Mouse (Mus musculus) heart, embryonic 10.5 days (tissue): Measurements from ENCODE around the gene Gm45713. TPM values are rescaled to one million over a fixed set of nuclear protein-coding genes. Genes with fewer than 3 reads are reported as not detected.

ENCODE experiments used
- DNase-seq: peaks from one replicate; pipeline ENCODE4 v3.0.0-alpha.2; 2017; ENCODE audit warnings: low spot score
- H3K27ac ChIP-seq: fragments of 300-500 bp; sonication (generic); 2 replicates; pipeline ENCODE4 v1.5.1; 2016; ENCODE audit warnings: mild to moderate bottlenecking
- H3K27me3 ChIP-seq: fragments of 300-500 bp; sonication (generic); 2 replicates; pipeline ENCODE4 v1.6.1; 2016; ENCODE audit warnings: mild to moderate bottlenecking; ENCODE audit not compliant: poor library complexity, insufficient read depth, severe bottlenecking
- H3K36me3 ChIP-seq: fragments of 300-500 bp; sonication (generic); 2 replicates; pipeline ENCODE4 v1.6.1; 2016; ENCODE audit warnings: mild to moderate bottlenecking, moderate library complexity
- H3K4me1 ChIP-seq: fragments of 300-500 bp; sonication (generic); 2 replicates; pipeline ENCODE4 v1.6.1; 2016; ENCODE audit warnings: mild to moderate bottlenecking
- H3K4me3 ChIP-seq: fragments of 300-500 bp; sonication (generic); 2 replicates; pipeline ENCODE4 v1.5.1; 2016; ENCODE audit warnings: mild to moderate bottlenecking, moderate library complexity
- H3K9me3 ChIP-seq: fragments of 300-500 bp; sonication (generic); 2 replicates; pipeline ENCODE4 v1.6.1; 2016; ENCODE audit warnings: mild to moderate bottlenecking, moderate library complexity
- WGBS: fragments of 180-500 bp; shearing (Covaris S2); methylation state at CpG from one replicate; pipeline ENCODE4 v1.1.7; 2016; 5-methylcytosine and 5-hydroxymethylcytosine counted together
- polyA plus RNA-seq: library from polyadenylated mRNA; unstranded; fragments of >200 nt; fragmentation: Nextera tagmentation; extraction: Ambion mirVana; gene quantifications from 2 replicates; pipeline ENCODE4 v1.2.1, GENCODE M21; 2016

Gm45713 gene
- polyA plus RNA-seq, 1 experiment from 2014 or later = 0.58 TPM

GRCm38 (mm10) chr7:45093516-45093905 lies 42.5 kb downstream of the Gm45713 start:
- peaks cover 9% of the 10 kb centered on the region for H3K36me3 ChIP-seq
- no peaks in the 10 kb centered on the region for H3K9me3 ChIP-seq
- 32% methylated on average over 18 of the region's 18 CpGs for WGBS
- no peak overlapping the region for H3K4me3 ChIP-seq
- no peaks in the 10 kb centered on the region for H3K27me3 ChIP-seq
- peak overlapping the region; percentile 74 for H3K27ac ChIP-seq
- peak; percentile 80 for DNase-seq
- peaks cover 36% of the 10 kb centered on the region for H3K4me1 ChIP-seq

GRCm38 (mm10) chr7:45092828-45093515 lies 43.1 kb downstream of the Gm45713 start:
- DNase-seq = peak; percentile 78
- H3K4me3 ChIP-seq = no peak overlapping the region
- H3K4me1 ChIP-seq = peaks cover 36% of the 10 kb centered on the region
- no peaks in the 10 kb centered on the region for H3K9me3 ChIP-seq
- no peaks in the 10 kb centered on the region for H3K27me3 ChIP-seq
- WGBS = 59% methylated on average over 12 of the region's 12 CpGs
- H3K27ac ChIP-seq = peak overlapping the region; percentile 74
- H3K36me3 ChIP-seq = peaks cover 15% of the 10 kb centered on the region

- Histone ChIP-seq H3K36me3 (peaks cover 24% of the 10 kb centered on the region), H3K4me3 (peak within 1 kb of the TSS; percentile 72), H3K4me1 (peaks cover 36% of the 10 kb centered on the region), H3K27me3 (no peaks in the 10 kb centered on the region), H3K27ac (peak within 1 kb of the TSS; percentile 94), H3K9me3 (no peaks in the 10 kb centered on the region)
- under 1% methylated on average over 16 of the region's 16 CpGs for WGBS
- DNase-seq = peak; percentile 99
Observed at GRCm38 (mm10) chr7:45092048-45092447, 44.0 kb downstream of the Gm45713 start, which contains the start of gene Rcn3. TSS of gene Rcn3 (minus strand) at chr7:45092221.

- DNase-seq = peak; percentile 83
- 0 out of 2 replicates have a peak, but pooled peaks cover 2% of the 10 kb centered on the region for H3K9me3 ChIP-seq
- 10% methylated on average over 35 of the region's 35 CpGs for WGBS
- H3K36me3 ChIP-seq = peaks cover 31% of the 10 kb centered on the region
- H3K27ac ChIP-seq = peak overlapping the region; percentile 94
- peak overlapping the region; percentile 72 for H3K4me3 ChIP-seq
- H3K27me3 ChIP-seq = no peaks in the 10 kb centered on the region
- peaks cover 36% of the 10 kb centered on the region for H3K4me1 ChIP-seq
Observed at GRCm38 (mm10) chr7:45091001-45091990, 44.7 kb downstream of the Gm45713 start.

GRCm38 (mm10) chr7:45090251-45090977 lies 45.6 kb downstream of the Gm45713 start:
- 81% methylated on average over 13 of the region's 13 CpGs for WGBS
- 0 out of 2 replicates have a peak, but pooled peaks cover 2% of the 10 kb centered on the region for H3K9me3 ChIP-seq
- H3K4me3 ChIP-seq = peak overlapping the region; percentile 72
- H3K4me1 ChIP-seq = peaks cover 35% of the 10 kb centered on the region
- H3K27ac ChIP-seq = peak overlapping the region; percentile 94
- peaks cover 40% of the 10 kb centered on the region for H3K36me3 ChIP-seq
- no peak for DNase-seq
- H3K27me3 ChIP-seq = no peaks in the 10 kb centered on the region

- Histone ChIP-seq H3K27ac (no peak overlapping the region), H3K4me1 (peaks cover 24% of the 10 kb centered on the region), H3K27me3 (no peaks in the 10 kb centered on the region), H3K36me3 (peaks cover 57% of the 10 kb centered on the region), H3K4me3 (no peak overlapping the region), H3K9me3 (0 out of 2 replicates have a peak, but pooled peaks cover 2% of the 10 kb centered on the region)
- 86% methylated on average over 17 of the region's 17 CpGs for WGBS
- DNase-seq = no peak
Observed at GRCm38 (mm10) chr7:45088597-45088996, 47.4 kb downstream of the Gm45713 start.

GRCm38 (mm10) chr7:45086084-45086483 lies 49.9 kb downstream of the Gm45713 start:
- H3K4me1 ChIP-seq = peaks cover 20% of the 10 kb centered on the region
- H3K36me3 ChIP-seq = peaks cover 76% of the 10 kb centered on the region
- DNase-seq = peak; percentile 75
- no peaks in the 10 kb centered on the region for H3K27me3 ChIP-seq
- 79% methylated on average over 4 of the region's 4 CpGs for WGBS
- H3K4me3 ChIP-seq = no peak overlapping the region
- 0 out of 2 replicates have a peak, but pooled peaks cover 2% of the 10 kb centered on the region for H3K9me3 ChIP-seq
- H3K27ac ChIP-seq = no peak overlapping the region

- Histone ChIP-seq H3K4me3 (no peak overlapping the region; the same call in 1 of the 2 replicates), H3K27me3 (no peaks in the 10 kb centered on the region), H3K27ac (0 out of 2 replicates have a peak overlapping the region, but pooled peaks have one; percentile 12), H3K4me1 (peaks cover 11% of the 10 kb centered on the region), H3K9me3 (0 out of 2 replicates have a peak, but pooled peaks cover 2% of the 10 kb centered on the region), H3K36me3 (peaks cover 70% of the 10 kb centered on the region)
- 87% methylated on average over 22 of the region's 22 CpGs for WGBS
- DNase-seq = no peak
Observed at GRCm38 (mm10) chr7:45083300-45083890, 52.6 kb downstream of the Gm45713 start.

- Histone ChIP-seq H3K36me3 (peaks cover 65% of the 10 kb centered on the region), H3K27ac (0 out of 2 replicates have a peak overlapping the region, but pooled peaks have one; percentile 12), H3K27me3 (no peaks in the 10 kb centered on the region), H3K4me1 (peaks cover 11% of the 10 kb centered on the region), H3K4me3 (no peak overlapping the region), H3K9me3 (0 out of 2 replicates have a peak, but pooled peaks cover 2% of the 10 kb centered on the region)
- DNase-seq = no peak
- 65% methylated on average over 25 of the region's 25 CpGs for WGBS
Observed at GRCm38 (mm10) chr7:45082401-45083299, 53.4 kb downstream of the Gm45713 start.

- peaks cover 65% of the 10 kb centered on the region for H3K36me3 ChIP-seq
- no peak overlapping the region; the same call in 1 of the 2 replicates for H3K4me3 ChIP-seq
- no peak for DNase-seq
- H3K27me3 ChIP-seq = no peaks in the 10 kb centered on the region
- no peaks in the 10 kb centered on the region for H3K9me3 ChIP-seq
- H3K4me1 ChIP-seq = peaks cover 16% of the 10 kb centered on the region
- H3K27ac ChIP-seq = 0 out of 2 replicates have a peak overlapping the region, but pooled peaks have one; percentile 6
- WGBS = 52% methylated on average over 5 of the region's 5 CpGs
Observed at GRCm38 (mm10) chr7:45081016-45081415, 55.0 kb downstream of the Gm45713 start.

- Histone ChIP-seq H3K27ac (no peak overlapping the region), H3K4me3 (no peak overlapping the region), H3K27me3 (no peaks in the 10 kb centered on the region), H3K36me3 (peaks cover 61% of the 10 kb centered on the region), H3K9me3 (no peaks in the 10 kb centered on the region), H3K4me1 (peaks cover 27% of the 10 kb centered on the region)
- peak; percentile 94 for DNase-seq
- 1% methylated on average over 10 of the region's 10 CpGs for WGBS
Observed at GRCm38 (mm10) chr7:45079856-45080255, 56.2 kb downstream of the Gm45713 start.
